Mouse (Mus musculus): ENCODE measurements around the gene Rab42. TPM values are rescaled to one million over a fixed set of nuclear protein-coding genes. Genes with fewer than 3 reads are reported as not detected.

Rab42 gene
- polyA plus RNA-seq (2015; fragmentation: Nextera tagmentation; extraction: Ambion mirVana), result 2.1 and 2.6 TPM in 2 replicates

DNA sequence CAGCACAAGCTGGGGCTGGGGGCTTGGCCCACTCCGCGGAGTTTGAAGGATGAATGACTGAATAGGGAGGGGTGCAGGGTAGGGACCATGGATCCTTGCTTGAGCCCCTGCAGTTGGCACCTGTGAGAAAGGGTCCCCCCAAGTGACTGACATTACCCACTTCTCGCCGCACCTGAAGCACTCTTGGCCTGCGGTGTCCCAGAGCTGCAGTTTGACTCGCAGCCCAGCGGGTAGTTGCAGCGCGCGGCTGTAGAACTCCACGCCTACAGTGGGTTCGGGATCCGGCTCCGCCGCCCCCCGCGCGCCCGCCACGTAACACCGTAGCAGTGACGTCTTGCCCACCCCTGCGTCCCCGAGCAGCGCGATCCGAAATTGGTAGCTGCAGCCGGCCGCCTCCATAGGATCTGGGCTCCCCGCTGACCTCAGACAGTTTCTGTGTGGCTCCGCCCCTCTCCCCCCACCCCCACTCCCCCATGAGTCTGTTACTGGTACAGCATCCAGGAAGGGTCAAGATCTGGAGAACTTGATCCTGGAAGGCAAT is at the start of gene Rab42:
Gene Rab42, minus strand, starts transcription at position 447 of the 541 bp plus-strand sequence.
- WGBS, result 2% methylated on average over 31 of the region's 31 CpGs
- Histone ChIP-seq H3K9me3 (replicated peaks; ENCODE audit: control insufficient read depth, low read length) (no peaks in the 10 kb centered on the region), H3K4me3 (ENCODE audit: low read length) (peak within 1 kb of the TSS; percentile 65), H3K27ac (ENCODE audit: low read length) (peak within 1 kb of the TSS; percentile 61), H3K36me3 (ENCODE audit: control insufficient read depth, insufficient read depth) (no peaks in the 10 kb centered on the region), H3K4me2 (ENCODE audit: low read depth, low read length) (peak within 1 kb of the TSS; percentile 80), H3K4me1 (ENCODE audit: control insufficient read depth, insufficient read depth, low read length) (peaks cover 12% of the 10 kb centered on the region), H3K9ac (ENCODE audit: low read length) (peak within 1 kb of the TSS; percentile 80), H3K27me3 (ENCODE audit: control insufficient read depth, insufficient read depth, low read length) (no peaks in the 10 kb centered on the region)
- ATAC-seq (replicated peaks; ENCODE audit: extremely low read depth, insufficient read depth, low FRiP score), result peak; percentile 59

GRCm38 (mm10) chr4:132352739-132353138 is 49.6 kb upstream of the Rab42 start:
- peak overlapping the region; percentile 95 for H3K4me3 ChIP-seq (ENCODE audit: low read length)
- H3K9me3 ChIP-seq (replicated peaks; ENCODE audit: control insufficient read depth, low read length), result no peaks in the 10 kb centered on the region
- peak overlapping the region; percentile 89 for H3K4me2 ChIP-seq (ENCODE audit: low read depth, low read length)
- H3K9ac ChIP-seq (ENCODE audit: low read length), result peak overlapping the region; percentile 98
- peaks cover 18% of the 10 kb centered on the region for H3K4me1 ChIP-seq (ENCODE audit: control insufficient read depth, insufficient read depth, low read length)
- WGBS, result under 1% methylated on average over 14 of the region's 14 CpGs
- peak overlapping the region; percentile 98 for H3K27ac ChIP-seq (ENCODE audit: low read length)
- no peak for ATAC-seq (replicated peaks; ENCODE audit: extremely low read depth, insufficient read depth, low FRiP score)
- H3K36me3 ChIP-seq (ENCODE audit: control insufficient read depth, insufficient read depth), result peaks cover 29% of the 10 kb centered on the region
- no peaks in the 10 kb centered on the region for H3K27me3 ChIP-seq (ENCODE audit: control insufficient read depth, insufficient read depth, low read length)

DNA sequence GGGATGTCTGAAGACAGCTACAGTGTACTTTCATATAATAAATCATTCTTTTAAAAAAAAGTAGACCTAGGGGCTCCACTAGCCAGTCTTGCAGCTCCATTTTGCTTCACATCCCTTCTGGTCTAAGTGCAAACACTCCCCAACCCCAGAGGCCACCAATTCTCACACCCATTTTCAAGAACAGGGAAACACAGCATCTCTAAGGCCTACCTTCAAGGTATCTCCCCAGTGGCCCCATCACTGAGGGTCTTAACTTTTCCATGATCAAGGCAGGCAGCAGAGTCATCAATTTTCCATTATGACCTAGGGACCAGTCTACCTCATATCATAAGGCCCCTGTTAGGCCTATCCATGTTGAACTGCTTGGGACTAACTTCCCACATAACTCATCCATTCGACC is 48.2 kb upstream of the Rab42 start:
- 41% methylated on average over 1 of the region's 1 CpGs for WGBS

DNA sequence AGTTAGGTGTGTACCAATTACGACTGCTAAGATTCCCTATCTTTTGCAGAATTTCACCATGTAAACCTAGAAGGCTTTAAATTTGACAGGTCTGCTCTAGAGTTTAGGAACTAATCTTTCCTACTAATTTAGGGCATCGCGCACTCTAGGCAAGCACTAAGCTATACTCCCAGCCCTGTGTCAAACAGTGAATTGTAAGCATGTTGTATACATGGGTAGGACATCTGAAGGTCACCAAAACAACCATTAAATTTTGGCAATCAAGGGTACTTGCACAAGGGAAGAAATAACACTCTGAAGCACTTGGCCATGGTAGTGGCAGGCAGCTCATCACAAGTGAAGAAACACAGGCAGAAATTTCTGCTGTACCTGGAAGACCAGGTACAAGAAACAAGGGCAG is 47.7 kb upstream of the Rab42 start:
- Histone ChIP-seq H3K4me2 (ENCODE audit: low read depth, low read length) (no peak overlapping the region), H3K4me1 (ENCODE audit: control insufficient read depth, insufficient read depth, low read length) (peaks cover 18% of the 10 kb centered on the region), H3K4me3 (ENCODE audit: low read length) (no peak overlapping the region), H3K9ac (ENCODE audit: low read length) (no peak overlapping the region), H3K27me3 (ENCODE audit: control insufficient read depth, insufficient read depth, low read length) (no peaks in the 10 kb centered on the region), H3K27ac (ENCODE audit: low read length) (peak overlapping the region; percentile 14; the same call in 1 of the 2 replicates), H3K9me3 (replicated peaks; ENCODE audit: control insufficient read depth, low read length) (no peaks in the 10 kb centered on the region), H3K36me3 (ENCODE audit: control insufficient read depth, insufficient read depth) (peaks cover 12% of the 10 kb centered on the region)
- 80% methylated on average over 3 of the region's 3 CpGs for WGBS
- no peak for ATAC-seq (replicated peaks; ENCODE audit: extremely low read depth, insufficient read depth, low FRiP score)

More for the DNA sequence above, 48.2 kb upstream of the Rab42 start:
- peak overlapping the region; percentile 98; the same call in 1 of the 2 replicates for H3K9ac ChIP-seq (ENCODE audit: low read length)
- peaks cover 18% of the 10 kb centered on the region for H3K36me3 ChIP-seq (ENCODE audit: control insufficient read depth, insufficient read depth)
- H3K27me3 ChIP-seq (ENCODE audit: control insufficient read depth, insufficient read depth, low read length), result no peaks in the 10 kb centered on the region
- H3K4me2 ChIP-seq (ENCODE audit: low read depth, low read length), result peak overlapping the region; percentile 89
- no peak for ATAC-seq (replicated peaks; ENCODE audit: extremely low read depth, insufficient read depth, low FRiP score)
- H3K27ac ChIP-seq (ENCODE audit: low read length), result no peak overlapping the region
- no peaks in the 10 kb centered on the region for H3K9me3 ChIP-seq (replicated peaks; ENCODE audit: control insufficient read depth, low read length)
- H3K4me3 ChIP-seq (ENCODE audit: low read length), result peak overlapping the region; percentile 95
- peaks cover 18% of the 10 kb centered on the region for H3K4me1 ChIP-seq (ENCODE audit: control insufficient read depth, insufficient read depth, low read length)

- Histone ChIP-seq H3K4me1 (ENCODE audit: control insufficient read depth, insufficient read depth, low read length) (peaks cover 18% of the 10 kb centered on the region), H3K4me3 (ENCODE audit: low read length) (no peak overlapping the region), H3K36me3 (ENCODE audit: control insufficient read depth, insufficient read depth) (peaks cover 12% of the 10 kb centered on the region), H3K27me3 (ENCODE audit: control insufficient read depth, insufficient read depth, low read length) (no peaks in the 10 kb centered on the region), H3K9ac (ENCODE audit: low read length) (no peak overlapping the region), H3K4me2 (ENCODE audit: low read depth, low read length) (no peak overlapping the region), H3K9me3 (replicated peaks; ENCODE audit: control insufficient read depth, low read length) (no peaks in the 10 kb centered on the region), H3K27ac (ENCODE audit: low read length) (no peak overlapping the region)
- no peak for ATAC-seq (replicated peaks; ENCODE audit: extremely low read depth, insufficient read depth, low FRiP score)
- 62% methylated on average over 2 of the region's 2 CpGs for WGBS
Observed at GRCm38 (mm10) chr4:132350123-132350740, 47.0 kb upstream of the Rab42 start.

GRCm38 (mm10) chr4:132349495-132350122 is 46.4 kb upstream of the Rab42 start:
- 56% methylated on average over 3 of the region's 3 CpGs for WGBS
- Histone ChIP-seq H3K4me2 (ENCODE audit: low read depth, low read length) (no peak overlapping the region), H3K27me3 (ENCODE audit: control insufficient read depth, insufficient read depth, low read length) (no peaks in the 10 kb centered on the region), H3K36me3 (ENCODE audit: control insufficient read depth, insufficient read depth) (peaks cover 12% of the 10 kb centered on the region), H3K27ac (ENCODE audit: low read length) (no peak overlapping the region), H3K4me3 (ENCODE audit: low read length) (no peak overlapping the region), H3K9me3 (replicated peaks; ENCODE audit: control insufficient read depth, low read length) (no peaks in the 10 kb centered on the region), H3K9ac (ENCODE audit: low read length) (no peak overlapping the region), H3K4me1 (ENCODE audit: control insufficient read depth, insufficient read depth, low read length) (peaks cover 22% of the 10 kb centered on the region)
- no peak for ATAC-seq (replicated peaks; ENCODE audit: extremely low read depth, insufficient read depth, low FRiP score)

GRCm38 (mm10) chr4:132346661-132347060 is 43.5 kb upstream of the Rab42 start:
- H3K27me3 ChIP-seq (ENCODE audit: control insufficient read depth, insufficient read depth, low read length), result no peaks in the 10 kb centered on the region
- H3K9me3 ChIP-seq (replicated peaks; ENCODE audit: control insufficient read depth, low read length), result no peaks in the 10 kb centered on the region
- H3K4me3 ChIP-seq (ENCODE audit: low read length), result no peak overlapping the region
- WGBS, result 42% methylated on average over 3 of the region's 3 CpGs
- H3K27ac ChIP-seq (ENCODE audit: low read length), result no peak overlapping the region; the same call in 1 of the 2 replicates
- ATAC-seq (replicated peaks; ENCODE audit: extremely low read depth, insufficient read depth, low FRiP score), result no peak
- H3K4me1 ChIP-seq (ENCODE audit: control insufficient read depth, insufficient read depth, low read length), result peaks cover 23% of the 10 kb centered on the region
- no peak overlapping the region for H3K4me2 ChIP-seq (ENCODE audit: low read depth, low read length)
- no peak overlapping the region for H3K9ac ChIP-seq (ENCODE audit: low read length)
- H3K36me3 ChIP-seq (ENCODE audit: control insufficient read depth, insufficient read depth), result peaks cover 12% of the 10 kb centered on the region

DNA sequence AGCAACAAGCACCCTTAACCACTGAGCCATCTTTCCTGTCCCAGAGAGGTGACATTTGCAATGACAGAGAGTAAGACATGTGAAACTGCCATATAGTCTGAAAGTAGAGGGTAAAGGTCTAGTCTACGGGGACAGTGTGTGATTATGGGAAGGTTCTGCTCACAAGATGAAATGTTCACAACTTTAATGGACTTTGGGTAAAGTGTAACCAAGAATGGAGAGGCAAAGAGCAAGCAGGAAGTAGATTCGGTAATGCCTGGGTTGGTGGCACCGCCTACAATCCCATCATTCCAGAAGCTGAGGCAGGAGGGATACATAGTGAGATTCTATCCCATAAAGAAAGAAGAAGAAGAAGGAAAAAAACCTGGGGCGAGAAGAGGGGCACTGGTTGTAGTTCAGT is 43.1 kb upstream of the Rab42 start:
- Histone ChIP-seq H3K4me2 (ENCODE audit: low read depth, low read length) (no peak overlapping the region), H3K36me3 (ENCODE audit: control insufficient read depth, insufficient read depth) (peaks cover 8% of the 10 kb centered on the region), H3K9ac (ENCODE audit: low read length) (no peak overlapping the region), H3K27ac (ENCODE audit: low read length) (no peak overlapping the region; the same call in 1 of the 2 replicates), H3K4me1 (ENCODE audit: control insufficient read depth, insufficient read depth, low read length) (peaks cover 19% of the 10 kb centered on the region), H3K4me3 (ENCODE audit: low read length) (no peak overlapping the region), H3K27me3 (ENCODE audit: control insufficient read depth, insufficient read depth, low read length) (no peaks in the 10 kb centered on the region), H3K9me3 (replicated peaks; ENCODE audit: control insufficient read depth, low read length) (no peaks in the 10 kb centered on the region)
- no peak for ATAC-seq (replicated peaks; ENCODE audit: extremely low read depth, insufficient read depth, low FRiP score)
- WGBS, result 75% methylated on average over 4 of the region's 4 CpGs

GRCm38 (mm10) chr4:132345843-132346212 is 42.6 kb upstream of the Rab42 start:
- peaks cover 7% of the 10 kb centered on the region; the same call in 1 of the 2 replicates for H3K36me3 ChIP-seq (ENCODE audit: control insufficient read depth, insufficient read depth)
- H3K4me1 ChIP-seq (ENCODE audit: control insufficient read depth, insufficient read depth, low read length), result peaks cover 14% of the 10 kb centered on the region
- 45% methylated on average over 5 of the region's 5 CpGs for WGBS
- H3K4me2 ChIP-seq (ENCODE audit: low read depth, low read length), result no peak overlapping the region
- H3K27ac ChIP-seq (ENCODE audit: low read length), result no peak overlapping the region
- no peak overlapping the region for H3K9ac ChIP-seq (ENCODE audit: low read length)
- no peak for ATAC-seq (replicated peaks; ENCODE audit: extremely low read depth, insufficient read depth, low FRiP score)
- peak overlapping the region; percentile 75 for H3K4me3 ChIP-seq (ENCODE audit: low read length)
- no peaks in the 10 kb centered on the region for H3K9me3 ChIP-seq (replicated peaks; ENCODE audit: control insufficient read depth, low read length)
- H3K27me3 ChIP-seq (ENCODE audit: control insufficient read depth, insufficient read depth, low read length), result no peaks in the 10 kb centered on the region

Measured in heart, embryonic 16.5 days (tissue).